Comparison of ENCODE assay signal across 17 mouse cellular contexts in the genomic region with DNA sequence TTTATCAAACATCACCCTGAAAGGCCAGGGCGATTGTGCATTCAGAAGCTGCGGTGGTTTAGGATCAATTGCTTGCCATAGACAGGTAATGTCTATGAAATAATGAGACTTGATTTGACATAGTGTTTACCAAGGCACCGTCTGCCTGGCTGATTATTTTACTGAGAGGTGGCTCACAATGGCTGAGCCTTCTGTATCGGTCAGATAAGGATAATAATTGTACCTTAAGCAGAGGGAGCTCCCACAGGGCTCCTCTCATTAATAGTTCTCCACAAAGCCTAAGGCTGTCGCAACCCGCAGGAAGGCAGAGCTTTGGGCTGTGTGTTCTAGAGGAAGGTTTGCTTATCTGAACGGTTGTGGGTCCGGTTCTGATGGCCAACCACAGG. TPM values are rescaled to one million over a fixed set of nuclear protein-coding genes. Genes with fewer than 3 reads are reported as not detected.
DNase-seq lines count a peak whose midpoint lies in the region; ATAC-seq and TF ChIP-seq lines count a peak whose summit lies in the region.
"Had no signal": no experiment of that assay in that cellular context is flagged by ENCODE, and none has a peak within 500 bp of the region (broad histone marks: within the 10 kb centered on the region; RNA-seq: fewer than 3 reads in every experiment).

No protein-coding gene starts in this region.

- no peak for TF ChIP-seq POLR2A in ES-Bruce4 (IDR thresholded peaks at IDR 0.05; ENCODE audit: insufficient read depth, low read length)

- H3K36me3 ChIP-seq in ES-Bruce4 (ENCODE audit: control insufficient read depth, insufficient read depth, low read length, poor library complexity, severe bottlenecking), result no peaks in the 10 kb centered on the region
- H3K36me3 ChIP-seq in embryonic facial prominence, embryonic 12.5 days, result no peaks in the 10 kb centered on the region
- no peaks in the 10 kb centered on the region for H3K36me3 ChIP-seq in forebrain, embryonic 16.5 days (ENCODE audit: control insufficient read depth, insufficient read depth)
- H3K36me3 ChIP-seq in midbrain, embryonic 11.5 days (ENCODE audit: control insufficient read depth, insufficient read depth, low read length), result no peaks in the 10 kb centered on the region

- no peak overlapping the region for H3K4me2 ChIP-seq in embryonic facial prominence, embryonic 12.5 days (replicated peaks)
- peak overlapping the region; percentile 42 for H3K4me2 ChIP-seq in forebrain, embryonic 16.5 days (ENCODE audit: low read length)
- H3K4me2 ChIP-seq in midbrain, embryonic 11.5 days, result peak overlapping the region; percentile 26; the same call in 1 of the 2 replicates
- H3K4me2 ChIP-seq: liver, embryonic 11.5 days had no signal

- no peak for TF ChIP-seq EP300 in ES-Bruce4 (IDR thresholded peaks at IDR 0.05; ENCODE audit: insufficient read depth, low read depth, low read length)

- no peaks in the 10 kb centered on the region for H3K27me3 ChIP-seq in ES-Bruce4 (ENCODE audit: control insufficient read depth, insufficient read depth, low read length, poor library complexity, severe bottlenecking)
- no peaks in the 10 kb centered on the region for H3K27me3 ChIP-seq in embryonic facial prominence, embryonic 12.5 days
- H3K27me3 ChIP-seq in forebrain, embryonic 16.5 days (replicated peaks; ENCODE audit: control insufficient read depth, insufficient read depth, low read length), result no peaks in the 10 kb centered on the region
- no peaks in the 10 kb centered on the region for H3K27me3 ChIP-seq in midbrain, embryonic 11.5 days (ENCODE audit: control insufficient read depth, insufficient read depth, low read length)
- H3K27me3 ChIP-seq: megakaryocyte, embryonic 14.5 days; Patski had no signal

- H3K4me3 ChIP-seq in ES-Bruce4 (ENCODE audit: low read depth, low read length), result no peak overlapping the region
- H3K4me3 ChIP-seq in embryonic facial prominence, embryonic 12.5 days, result no peak overlapping the region
- H3K4me3 ChIP-seq in forebrain, embryonic 16.5 days (replicated peaks; ENCODE audit: low read length), result no peak overlapping the region
- H3K4me3 ChIP-seq in midbrain, embryonic 11.5 days (ENCODE audit: low read depth, low read length), result no peak overlapping the region
- H3K4me3 ChIP-seq: megakaryocyte, embryonic 14.5 days had no signal

- peaks cover 12% of the 10 kb centered on the region for H3K4me1 ChIP-seq in ES-Bruce4 (ENCODE audit: control insufficient read depth, insufficient read depth, low read length)
- H3K4me1 ChIP-seq in embryonic facial prominence, embryonic 12.5 days, result peaks cover 20% of the 10 kb centered on the region; the same call in 1 of the 2 replicates
- peaks cover 23% of the 10 kb centered on the region for H3K4me1 ChIP-seq in forebrain, embryonic 16.5 days (replicated peaks; ENCODE audit: control insufficient read depth, insufficient read depth, low read length)
- peaks cover 22% of the 10 kb centered on the region for H3K4me1 ChIP-seq in midbrain, embryonic 11.5 days (ENCODE audit: control insufficient read depth, insufficient read depth, low read length)
- H3K4me1 ChIP-seq: megakaryocyte, embryonic 14.5 days had no signal

- no peak overlapping the region for H3K9ac ChIP-seq in ES-Bruce4 (ENCODE audit: low read depth, poor library complexity, severe bottlenecking)
- H3K9ac ChIP-seq in embryonic facial prominence, embryonic 12.5 days, result no peak overlapping the region
- H3K9ac ChIP-seq in forebrain, embryonic 16.5 days (replicated peaks; ENCODE audit: low read depth, low read length), result no peak overlapping the region; the same call in 1 of the 2 replicates
- peak overlapping the region; percentile 22; the same call in 1 of the 2 replicates for H3K9ac ChIP-seq in midbrain, embryonic 11.5 days (ENCODE audit: low read length)

- H3K27ac ChIP-seq in ES-Bruce4 (ENCODE audit: insufficient read depth, low read length), result peak overlapping the region; percentile 60
- peak overlapping the region; percentile 47; the same call in 1 of the 2 replicates for H3K27ac ChIP-seq in embryonic facial prominence, embryonic 12.5 days
- peak overlapping the region; percentile 60 for H3K27ac ChIP-seq in forebrain, embryonic 16.5 days (ENCODE audit: low read length)
- peak overlapping the region; percentile 78 for H3K27ac ChIP-seq in midbrain, embryonic 11.5 days (ENCODE audit: low read depth, low read length)
- H3K27ac ChIP-seq: stomach, postnatal 0 days had no signal

- no peaks in the 10 kb centered on the region for H3K9me3 ChIP-seq in ES-Bruce4 (replicated peaks; ENCODE audit: control insufficient read depth, insufficient read depth, low read length, poor library complexity, severe bottlenecking)
- H3K9me3 ChIP-seq in embryonic facial prominence, embryonic 12.5 days, result no peaks in the 10 kb centered on the region
- no peaks in the 10 kb centered on the region for H3K9me3 ChIP-seq in forebrain, embryonic 16.5 days (ENCODE audit: control insufficient read depth, low read length)
- H3K9me3 ChIP-seq in midbrain, embryonic 11.5 days (ENCODE audit: control insufficient read depth, low read length), result no peaks in the 10 kb centered on the region

- peak; percentile 92 for DNase-seq in midbrain, embryonic 11.5 days (ENCODE audit: low spot score, missing footprints)
- no peak for DNase-seq in left cerebral cortex, postnatal 10 days (ENCODE audit: extremely low spot score in 1 of 2, low spot score in 2 of 2)
- no peak for DNase-seq in adrenal gland, postnatal 36 days
- DNase-seq in heart, postnatal 4 days, result no peak
- no peak for DNase-seq in layer of hippocampus, adult 8-10 months (ENCODE audit: low spot score in 2 of 2)
- DNase-seq: adrenal gland, postnatal 14 days; cerebellum, adult 11-12 months; heart, postnatal 14 days; kidney, adult 11 months; kidney, postnatal 25 days had no signal

- WGBS in embryonic facial prominence, embryonic 12.5 days, result 39% methylated on average over 8 of the region's 8 CpGs
- 11% methylated on average over 8 of the region's 8 CpGs for WGBS in forebrain, embryonic 16.5 days
- WGBS in midbrain, embryonic 11.5 days, result 24% methylated on average over 8 of the region's 8 CpGs

- TF ChIP-seq CTCF in ES-Bruce4 (IDR thresholded peaks at IDR 0.05; ENCODE audit: low read depth, low read length), result no peak

- intact Hi-C loops in left cerebral cortex, postnatal 10 days (cut with DNase I), result no loop called here

- no peak for ATAC-seq in embryonic facial prominence, embryonic 12.5 days (ENCODE audit: insufficient number of reproducible peaks, insufficient read depth, low FRiP score, low TSS enrichment)
- ATAC-seq in forebrain, embryonic 16.5 days, result no peak
- peak; percentile 54; the same call in 1 of the 2 replicates for ATAC-seq in midbrain, embryonic 11.5 days (ENCODE audit: low FRiP score)
- ATAC-seq: Patski had no signal

RNA-seq across cellular contexts. Expression of a gene that starts 41.3 kb away (rescaled TPM):
- 1.4 TPM in 2 replicates for polyA plus RNA-seq in ES-Bruce4 (2011; ENCODE audit: insufficient read depth, insufficient read length, low read depth, missing spikeins)
- 8.9 and 10.4 TPM in 2 replicates for polyA plus RNA-seq in embryonic facial prominence, embryonic 12.5 days (2016; fragmentation: Nextera tagmentation; extraction: Ambion mirVana)
- 96.5 and 121 TPM in 2 replicates for polyA plus RNA-seq in forebrain, embryonic 16.5 days (2015; fragmentation: Nextera tagmentation; extraction: Ambion mirVana)
- 19.5 and 21.2 TPM in 2 replicates for polyA plus RNA-seq in midbrain, embryonic 11.5 days (2014; fragmentation: Nextera tagmentation; extraction: Ambion mirVana)
- 10 to 100 TPM; 63.5 to 76.5 TPM for total RNA-seq in left cerebral cortex, postnatal 10 days (2021)
- under 1 TPM; 0.36 to 0.96 TPM for total RNA-seq in adrenal gland, postnatal 36 days (2021)
- under 1 TPM; 0.52 to 0.60 TPM for total RNA-seq in heart, postnatal 4 days (2021)
- 10 to 100 TPM; 17.5 to 20.3 (median 17.8) TPM for total RNA-seq in layer of hippocampus, adult 8-10 months (2022)
- polyA plus RNA-seq: Patski had no signal

Comparison
In these comparisons a context has a peak if more than half of its experiments do, and no peak if none do; other contexts are left out.
1. RNA of a gene that starts 41.3 kb away (total RNA-seq): 63.5 to 76.5 TPM in left cerebral cortex, postnatal 10 days and 17.5 to 20.3 TPM in layer of hippocampus, adult 8-10 months; 0.36 to 0.96 TPM in adrenal gland, postnatal 36 days and 0.52 to 0.60 TPM in heart, postnatal 4 days; every median in the first group is over 4 times any median in the second.
2. Peak in every context shown above with its lines, with median percentiles within 50 percentile points of each other: H3K27ac ChIP-seq.